Mouse (Mus musculus) E14TG2a.4 (cell line): ENCODE measurements around the gene Zfp583.
"Not testable (repeated sequence)": the region's sequence is repeated elsewhere in the genome, so short reads cannot be mapped to it uniquely, and the experiment has no call there.

Experiments used
- H3K27me3 ChIP-seq: 2 replicates; pipeline ENCODE4 v1.6.1; 2014; ENCODE audit warnings: low read length, control low read depth; ENCODE audit not compliant: insufficient read depth
- H3K36me3 ChIP-seq: 2 replicates; pipeline ENCODE4 v1.6.1; 2014; ENCODE audit warnings: low read length, control low read depth; ENCODE audit not compliant: insufficient read depth
- H3K4me1 ChIP-seq: replicated peaks from 2 replicates; pipeline ENCODE4 v1.6.1; 2014; ENCODE audit warnings: low read depth, low read length, control low read depth
- H3K4me3 ChIP-seq: replicated peaks from 2 replicates; pipeline ENCODE4 v1.5.1; 2014; ENCODE audit warnings: mild to moderate bottlenecking, low read length
- H3K9me3 ChIP-seq: 2 replicates; pipeline ENCODE4 v1.6.1; 2014; ENCODE audit warnings: low read length, control low read depth
- CTCF ChIP-seq: conservative IDR thresholded peaks from 2 replicates; pipeline ENCODE4 v1.5.1; 2014; ENCODE audit warnings: low read length
- NANOG ChIP-seq: IDR thresholded peaks from 2 replicates; pipeline ENCODE4 v1.6.1; 2014; ENCODE audit warnings: borderline replicate concordance, low read length, mixed read lengths
- POU5F1 ChIP-seq: IDR thresholded peaks from 2 replicates; pipeline ENCODE4 v1.6.1; 2014; ENCODE audit warnings: low read length, borderline replicate concordance

Gene Zfp583

DNA sequence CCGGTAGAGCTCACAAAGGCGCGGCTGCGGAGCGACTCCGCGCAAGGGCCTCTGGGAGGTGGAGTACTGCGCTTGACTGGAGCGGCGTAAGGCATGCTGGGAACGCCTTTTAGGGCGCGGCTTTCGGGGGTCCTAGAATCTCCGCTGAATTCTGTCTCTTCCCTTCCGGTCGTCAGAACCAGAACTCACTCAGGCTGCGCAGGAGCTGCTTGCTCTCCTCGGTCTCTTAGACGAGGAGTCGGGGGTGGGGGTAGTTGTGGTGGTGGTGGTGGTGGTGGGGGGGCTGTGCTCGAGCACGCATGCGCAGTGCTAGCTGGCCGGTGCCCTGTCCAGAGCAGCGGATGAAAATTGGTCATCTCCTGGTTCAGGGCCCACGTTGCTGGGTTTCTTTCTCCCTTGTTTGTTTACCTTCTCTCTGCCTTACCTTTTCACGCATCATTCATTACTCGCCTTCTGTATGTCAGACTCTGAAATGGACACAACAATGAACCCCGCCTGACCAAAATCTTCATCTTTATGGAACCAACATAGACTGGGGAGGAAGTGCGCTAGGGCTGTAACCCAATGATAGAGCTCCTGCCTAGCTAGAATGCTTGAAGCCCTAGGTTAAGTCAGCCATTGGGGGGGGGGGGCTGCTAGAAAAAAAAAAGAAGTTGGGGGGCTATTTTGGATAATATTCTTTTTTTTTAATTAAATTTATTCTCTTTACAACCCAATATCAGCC lies at the start of gene Zfp583:
Gene Zfp583, minus strand, starts transcription at position 53 of the 724 bp plus-strand sequence.
- Histone ChIP-seq H3K4me1 (peaks cover 25% of the 10 kb centered on the region), H3K9me3 (no peaks in the 10 kb centered on the region), H3K36me3 (peaks cover 6% of the 10 kb centered on the region), H3K27me3 (0 out of 2 replicates have a peak, but pooled peaks cover under 1% of the 10 kb centered on the region), H3K4me3 (peak within 1 kb of the TSS; percentile 82)
- TF ChIP-seq POU5F1 (no peak), CTCF (no peak), NANOG (no peak)

DNA sequence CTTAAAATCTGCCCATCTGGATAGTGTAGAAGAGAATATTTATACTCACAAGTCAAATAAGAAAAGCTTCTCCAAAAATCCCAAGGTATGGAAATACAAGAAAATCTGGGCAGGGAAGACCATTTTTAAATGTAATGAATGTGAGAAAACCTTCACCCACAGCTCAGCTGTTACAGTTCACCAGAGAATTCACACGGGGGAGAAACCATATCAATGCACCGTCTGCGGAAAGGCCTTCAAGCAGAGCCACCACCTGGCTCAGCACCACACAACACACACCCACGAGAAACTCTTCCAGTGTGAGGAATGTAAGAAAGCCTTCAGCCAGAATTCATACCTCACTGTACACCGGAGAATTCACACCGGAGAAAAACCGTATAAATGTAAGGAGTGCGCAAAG lies 47.4 kb upstream of the Zfp583 start:
- H3K9me3 ChIP-seq: no peaks in the 10 kb centered on the region

DNA sequence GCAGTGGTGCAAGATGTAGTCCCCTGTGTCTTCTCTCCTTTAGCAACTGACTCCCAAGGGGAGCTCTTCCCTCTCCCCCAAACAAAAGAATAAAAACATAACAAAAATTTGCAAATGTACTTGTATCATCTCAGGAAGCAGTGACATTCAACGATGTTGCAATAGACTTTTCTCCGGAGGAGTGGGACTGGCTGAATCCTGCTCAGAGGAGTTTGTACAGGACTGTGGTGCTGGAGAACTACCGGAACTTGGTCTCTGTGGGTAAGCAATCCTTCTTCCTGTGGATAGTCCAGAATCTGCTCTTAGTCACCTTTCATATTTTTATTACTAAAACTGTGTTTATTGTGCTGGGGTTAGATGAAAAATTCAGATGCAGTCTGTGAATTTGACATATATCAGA lies 41.9 kb upstream of the Zfp583 start:
- H3K9me3 ChIP-seq: no peaks in the 10 kb centered on the region
- peaks cover 5% of the 10 kb centered on the region for H3K36me3 ChIP-seq
- TF ChIP-seq CTCF (no peak), NANOG (no peak), POU5F1 (no peak)
- no peaks in the 10 kb centered on the region for H3K27me3 ChIP-seq
- H3K4me1 ChIP-seq: peaks cover 23% of the 10 kb centered on the region
- H3K4me3 ChIP-seq: no peak overlapping the region

More for the DNA sequence above, 47.4 kb upstream of the Zfp583 start:
- Histone ChIP-seq H3K4me3 (no peak overlapping the region), H3K4me1 (peaks cover 11% of the 10 kb centered on the region), H3K27me3 (0 out of 2 replicates have a peak, but pooled peaks cover 1% of the 10 kb centered on the region), H3K36me3 (peaks cover 21% of the 10 kb centered on the region)
- TF ChIP-seq CTCF: no peak
- TF ChIP-seq POU5F1: no peak
- no peak for TF ChIP-seq NANOG

DNA sequence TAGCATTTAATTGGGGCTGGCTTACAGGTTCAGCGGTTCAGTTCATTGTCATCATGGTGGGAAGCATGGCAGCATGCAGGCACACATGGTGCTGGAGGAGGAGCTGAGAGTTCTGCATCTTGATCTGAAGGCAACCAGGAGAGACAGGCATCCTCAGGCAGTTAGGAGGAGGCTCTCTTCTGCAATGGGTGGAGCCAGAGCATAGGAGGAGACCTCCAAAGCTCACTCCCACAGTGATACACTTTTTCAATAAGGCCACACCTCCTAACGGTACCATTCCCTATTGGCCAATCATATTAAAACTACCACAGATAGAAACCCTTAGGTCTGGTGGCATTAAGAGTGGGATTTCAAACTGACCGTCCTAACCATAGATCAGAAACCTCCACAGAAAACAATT lies 38.4 kb upstream of the Zfp583 start:
- no peaks in the 10 kb centered on the region for H3K27me3 ChIP-seq
- peaks cover 3% of the 10 kb centered on the region; the same call in 1 of the 2 replicates for H3K36me3 ChIP-seq
- no peaks in the 10 kb centered on the region for H3K9me3 ChIP-seq
- no peak overlapping the region for H3K4me3 ChIP-seq
- peaks cover 53% of the 10 kb centered on the region for H3K4me1 ChIP-seq
- TF ChIP-seq POU5F1 (no peak), NANOG (no peak), CTCF (no peak)

DNA sequence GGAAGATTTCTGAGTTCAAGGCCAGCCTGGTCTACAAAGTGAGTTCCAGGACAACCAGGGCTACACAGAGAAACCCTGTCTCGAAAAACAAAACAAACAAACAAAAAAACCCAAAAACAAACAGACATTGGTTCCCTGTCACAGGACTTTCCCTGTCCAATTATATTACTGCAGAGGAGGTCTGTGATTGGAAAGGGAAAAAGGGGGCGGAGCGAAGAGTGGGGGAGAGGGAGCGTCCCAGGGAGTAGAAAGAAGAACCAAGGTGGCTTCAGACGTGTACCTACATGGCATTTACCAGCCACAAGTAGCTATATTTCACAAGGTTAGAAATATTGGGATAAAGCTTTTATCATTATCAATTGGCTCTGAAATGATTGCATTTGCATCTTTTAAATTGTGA lies 37.1 kb upstream of the Zfp583 start:
- H3K4me3 ChIP-seq: peak overlapping the region; percentile 32; the same call in 1 of the 2 replicates
- not testable (repeated sequence) for H3K27me3 ChIP-seq, H3K9me3 ChIP-seq, H3K36me3 ChIP-seq
- H3K4me1 ChIP-seq: peaks cover 59% of the 10 kb centered on the region

DNA sequence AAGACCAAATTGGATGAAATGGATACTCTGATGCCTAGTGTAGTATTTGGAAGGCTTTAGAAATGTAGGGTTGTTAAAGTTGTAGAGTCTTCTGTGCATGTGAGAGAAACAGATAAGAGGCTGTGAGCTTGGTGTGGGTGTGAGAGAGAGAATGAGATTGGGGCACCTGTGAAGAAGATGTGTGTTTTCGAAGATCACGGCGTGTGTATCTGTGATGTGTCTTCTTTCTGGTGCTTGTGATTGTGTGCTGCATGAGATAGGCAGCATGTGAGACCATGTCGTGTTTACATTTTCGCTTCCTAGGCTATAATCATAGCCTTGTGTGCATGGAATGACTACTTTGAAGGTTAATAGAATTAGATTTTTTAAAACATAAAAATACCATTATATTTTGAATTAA lies 36.1 kb upstream of the Zfp583 start:
- no peaks in the 10 kb centered on the region; the same call in 1 of the 2 replicates for H3K36me3 ChIP-seq
- peaks cover 55% of the 10 kb centered on the region for H3K4me1 ChIP-seq
- TF ChIP-seq NANOG (no peak), CTCF (no peak), POU5F1 (no peak)
- H3K27me3 ChIP-seq: no peaks in the 10 kb centered on the region
- H3K4me3 ChIP-seq: no peak overlapping the region
- H3K9me3 ChIP-seq: no peaks in the 10 kb centered on the region

DNA sequence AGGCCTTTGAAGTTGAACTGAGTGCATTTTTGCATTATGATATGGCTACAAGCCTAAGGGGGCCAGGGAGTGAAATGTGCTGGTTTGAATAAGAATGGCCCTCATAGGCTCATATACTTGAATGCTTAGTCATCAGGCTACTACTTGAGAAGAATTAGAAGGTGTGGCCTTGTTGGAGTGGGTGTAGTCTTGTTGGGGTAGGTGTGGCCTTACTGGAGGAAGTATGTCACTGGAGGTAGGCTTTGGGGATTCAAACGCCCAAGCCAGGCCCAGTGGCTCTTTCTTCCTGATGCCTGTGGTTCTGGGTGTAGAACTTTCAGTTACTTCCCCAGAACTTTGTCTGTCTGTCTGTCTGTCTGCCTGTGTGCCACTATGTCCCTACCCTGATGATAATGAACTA lies 33.7 kb upstream of the Zfp583 start:
- Histone ChIP-seq H3K4me1 (peaks cover 73% of the 10 kb centered on the region), H3K9me3 (no peaks in the 10 kb centered on the region), H3K36me3 (no peaks in the 10 kb centered on the region), H3K27me3 (no peaks in the 10 kb centered on the region), H3K4me3 (no peak overlapping the region; the same call in 1 of the 2 replicates)
- TF ChIP-seq CTCF: no peak
- no peak for TF ChIP-seq POU5F1
- TF ChIP-seq NANOG: no peak

DNA sequence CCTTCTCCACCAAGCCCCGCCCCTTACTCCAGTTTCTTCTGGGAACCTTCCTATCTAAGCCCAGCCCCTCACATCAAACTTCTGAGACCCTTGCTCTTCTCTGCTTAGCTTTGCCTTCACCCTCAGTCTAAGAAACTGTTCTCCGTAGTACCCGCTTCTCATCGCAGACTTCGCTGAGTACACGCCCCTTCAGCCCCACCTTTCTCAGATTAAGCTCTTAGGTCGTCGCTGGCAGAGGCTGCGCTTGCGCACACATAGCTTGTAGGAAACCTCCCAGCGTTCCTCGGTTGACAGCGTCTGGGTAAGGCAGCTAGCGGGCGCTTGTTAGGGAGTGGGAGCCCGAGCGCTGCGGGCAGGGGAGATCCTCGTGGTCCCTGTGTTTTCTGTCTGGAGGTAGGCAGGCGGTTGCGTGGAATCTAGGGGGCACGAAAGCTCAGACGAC lies 32.0 kb upstream of the Zfp583 start, which contains the start of gene Zfp78:
Gene Zfp78, plus strand, starts transcription at position 234 of the 442 bp plus-strand sequence.
- Histone ChIP-seq H3K9me3 (no peaks in the 10 kb centered on the region), H3K4me1 (peaks cover 61% of the 10 kb centered on the region), H3K4me3 (peak within 1 kb of the TSS; percentile 89), H3K27me3 (no peaks in the 10 kb centered on the region), H3K36me3 (no peaks in the 10 kb centered on the region)
- TF ChIP-seq POU5F1 (no peak), CTCF (no peak), NANOG (no peak)
